Mouse (Mus musculus) monocyte, adult 5-6 weeks (primary cell): ENCODE data around the gene Lrrc4c. TPM values are rescaled to one million over a fixed set of nuclear protein-coding genes. Genes with fewer than 3 reads are reported as not detected.

Experiments
- ATAC-seq: fragments of 153-309, 156-312 bp; replicated peaks from 2 replicates; pipeline ENCODE4 v1.8.0; 2017; ENCODE audit warnings: mild to moderate bottlenecking; ENCODE audit not compliant: low TSS enrichment, insufficient number of reproducible peaks, severe bottlenecking, poor library complexity, low FRiP score
- total RNA-seq: library from RNA; stranded (forward); fragments of 200-1000, 200-491, 200-594 nt; gene quantifications from 3 replicates; pipeline ENCODE4 v1.2.3, GENCODE M21; 2017

Gene Lrrc4c
- total RNA-seq, 1 experiment from 2014 or later, result not detected

DNA sequence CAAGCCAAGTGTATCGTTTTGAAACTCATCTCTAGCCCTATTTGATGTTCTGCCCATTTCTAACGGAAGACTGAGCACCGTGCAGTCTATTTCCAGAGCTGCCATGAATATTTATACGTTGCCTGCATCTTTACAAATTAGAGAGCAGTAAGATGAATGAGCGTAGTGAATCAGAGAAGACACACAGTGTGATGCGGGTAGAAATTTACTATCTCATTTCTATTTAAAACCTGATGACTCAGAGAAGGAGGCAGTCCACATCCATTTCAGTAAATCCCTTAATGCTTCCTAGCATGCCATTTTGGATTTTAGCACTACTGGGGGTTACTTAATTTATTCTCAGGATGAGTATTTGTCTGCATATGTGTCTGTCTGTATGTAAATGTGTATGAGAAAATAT is 186.2 kb downstream of the Lrrc4c start:
- ATAC-seq, result no peak

DNA sequence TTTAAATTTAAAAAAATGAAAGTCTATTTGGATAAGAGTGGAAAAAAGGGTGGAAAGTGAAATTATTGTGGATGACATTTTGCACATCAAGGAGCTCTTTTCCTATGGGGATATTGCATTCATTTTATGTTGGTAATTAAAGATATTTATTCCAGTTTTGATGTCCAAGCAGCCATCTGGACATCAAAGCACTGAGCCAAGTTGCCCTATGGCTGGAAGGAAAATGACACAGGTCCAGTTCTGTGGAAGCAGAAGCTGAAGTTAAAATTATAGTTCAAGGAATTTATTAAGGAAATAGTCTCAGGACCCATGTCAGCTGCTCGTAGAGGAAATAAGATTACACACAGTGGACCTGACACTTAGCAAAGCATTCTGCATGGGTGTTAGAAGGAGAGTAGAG is 187.7 kb downstream of the Lrrc4c start:
- no peak for ATAC-seq

DNA sequence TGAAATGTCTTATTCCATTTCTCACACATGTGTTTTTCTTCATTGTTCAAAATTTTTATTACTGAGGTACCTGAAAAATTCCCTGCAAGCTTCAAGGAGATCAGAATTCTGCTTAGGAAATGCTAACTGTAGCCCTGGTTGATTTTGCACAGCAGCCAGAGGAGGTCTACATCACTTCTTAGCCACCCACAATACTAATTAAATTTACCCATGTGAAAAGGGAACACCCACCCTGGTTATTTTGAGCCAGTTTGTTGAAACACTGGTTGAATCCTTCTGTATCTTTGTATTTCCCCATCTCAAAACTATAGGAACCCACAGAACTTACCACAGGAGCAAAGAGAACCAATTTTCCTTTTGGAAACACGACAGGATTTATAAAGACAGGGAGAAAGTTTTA is 191.0 kb downstream of the Lrrc4c start:
- no peak for ATAC-seq

DNA sequence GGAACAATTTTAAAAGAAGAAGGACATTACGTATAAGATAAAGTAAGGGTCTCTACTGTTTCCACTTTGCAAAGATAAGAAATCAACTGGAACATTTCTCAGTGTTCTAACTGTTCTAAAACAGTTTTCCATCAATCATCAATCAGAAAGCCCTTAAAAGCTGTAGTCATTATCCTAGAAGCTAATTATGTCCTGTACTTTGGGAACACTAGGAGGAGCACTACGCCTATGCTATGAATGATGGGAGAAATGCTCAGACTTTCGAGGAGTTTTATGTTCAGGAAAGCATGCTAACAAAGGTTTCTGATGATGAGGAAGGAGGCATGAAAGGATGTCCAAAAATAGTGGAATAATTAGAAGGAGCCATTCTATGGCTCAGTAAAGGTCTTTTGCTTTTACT is 219.5 kb downstream of the Lrrc4c start:
- no peak for ATAC-seq

DNA sequence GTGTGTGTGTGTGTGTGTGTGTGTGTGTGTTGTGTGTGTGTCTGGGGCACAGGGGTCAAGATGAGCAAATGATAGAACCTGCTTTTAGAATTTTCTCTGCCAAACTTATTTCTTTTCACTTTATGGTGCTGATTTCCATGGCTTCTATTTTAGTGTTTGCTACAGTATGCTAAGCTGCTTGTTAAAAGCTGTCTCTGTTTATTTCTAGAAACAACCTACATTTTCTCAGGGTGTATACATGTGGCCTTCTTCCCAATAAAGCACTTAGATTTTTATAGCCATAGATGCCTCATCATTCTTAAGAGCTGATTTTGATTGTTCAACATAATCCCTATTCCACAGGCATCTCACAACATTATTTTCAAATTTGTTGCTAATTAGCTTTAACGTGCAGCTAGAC is 229.2 kb downstream of the Lrrc4c start:
- ATAC-seq, result no peak

DNA sequence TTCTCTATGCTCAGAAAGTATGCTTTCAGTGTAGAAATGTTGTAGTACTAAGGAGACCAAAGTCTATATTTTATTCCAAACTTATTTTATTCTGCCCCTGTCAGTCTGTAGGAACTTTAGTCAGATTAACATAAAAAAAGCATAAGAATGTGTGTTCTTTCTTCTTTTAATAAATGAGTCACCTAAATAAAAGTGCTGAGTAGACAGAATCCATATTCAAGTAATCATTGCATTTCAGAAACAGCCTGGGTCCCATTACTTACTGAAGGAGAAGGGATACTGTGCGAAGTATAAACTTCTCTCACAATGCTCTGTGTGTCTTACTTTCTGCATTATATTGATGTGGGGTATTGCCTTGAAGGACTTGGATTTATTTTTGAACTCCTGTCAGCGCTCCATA is 255.8 kb downstream of the Lrrc4c start:
- ATAC-seq, result no peak

DNA sequence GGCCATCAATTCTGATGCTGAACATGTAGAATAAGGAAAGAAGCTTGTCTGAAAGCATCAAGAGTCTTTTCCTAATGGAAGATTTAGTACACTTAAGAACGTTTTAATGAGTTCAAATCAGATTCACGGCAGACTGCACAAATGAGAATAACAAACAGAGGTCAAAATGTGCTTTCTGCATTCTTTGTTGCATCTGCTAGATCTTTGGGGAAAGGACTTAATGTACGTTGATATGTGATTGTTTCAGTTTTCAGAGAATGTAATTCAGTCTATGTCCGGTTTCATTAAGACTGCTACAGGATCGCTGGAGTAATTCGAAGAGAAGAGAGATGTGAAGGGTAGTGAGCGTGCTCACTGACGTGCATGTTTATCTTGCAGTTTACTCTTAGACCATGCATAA is 259.7 kb downstream of the Lrrc4c start:
- no peak for ATAC-seq

DNA sequence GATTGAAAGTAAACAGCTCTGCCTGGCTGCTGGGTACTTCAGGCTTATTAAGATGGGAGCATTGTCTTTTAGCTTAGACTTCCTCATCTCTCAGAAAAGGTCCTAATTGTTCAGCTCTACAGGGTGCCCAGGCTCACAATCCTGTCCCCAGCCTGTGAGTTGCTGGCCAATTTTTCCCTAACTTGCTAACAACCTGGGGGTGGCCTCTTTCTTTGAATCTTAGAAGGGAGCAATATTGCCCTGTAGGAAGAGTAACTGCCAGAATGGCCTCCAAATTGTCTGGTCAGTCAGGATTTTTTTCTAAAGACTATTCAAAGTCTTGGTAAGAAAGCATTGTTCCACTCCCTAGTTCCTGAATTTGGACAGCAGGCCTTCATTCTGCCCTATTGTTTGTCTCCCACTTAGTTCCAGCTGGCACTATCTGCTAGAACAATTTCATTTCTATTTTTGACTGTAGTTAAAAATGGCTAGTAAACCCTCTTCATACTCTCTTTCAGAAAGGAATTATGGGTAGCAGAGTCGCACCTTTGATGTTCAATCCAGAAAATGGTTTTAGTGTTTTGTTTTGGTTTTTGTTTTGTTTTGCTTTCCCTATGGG is 262.3 kb downstream of the Lrrc4c start:
- no peak for ATAC-seq

DNA sequence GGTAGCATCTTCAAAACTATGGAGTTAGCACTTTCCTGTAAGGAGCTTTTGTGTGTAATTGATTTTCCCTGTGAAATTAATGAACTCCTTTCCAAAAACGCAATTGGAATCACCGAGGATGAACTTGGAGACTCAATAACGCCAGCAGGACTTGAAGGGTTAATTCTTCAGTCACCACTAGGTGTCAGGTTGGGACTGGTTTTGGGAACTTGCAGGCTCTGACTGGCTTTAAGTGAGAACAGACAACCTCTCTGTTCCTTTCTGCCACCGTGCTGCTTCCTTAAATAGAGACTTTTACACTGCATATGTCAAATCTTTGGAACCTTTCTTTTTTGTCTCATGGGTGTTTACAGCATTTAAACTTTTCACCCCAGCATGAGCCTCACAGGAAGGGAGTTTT is 267.7 kb downstream of the Lrrc4c start:
- ATAC-seq, result no peak

DNA sequence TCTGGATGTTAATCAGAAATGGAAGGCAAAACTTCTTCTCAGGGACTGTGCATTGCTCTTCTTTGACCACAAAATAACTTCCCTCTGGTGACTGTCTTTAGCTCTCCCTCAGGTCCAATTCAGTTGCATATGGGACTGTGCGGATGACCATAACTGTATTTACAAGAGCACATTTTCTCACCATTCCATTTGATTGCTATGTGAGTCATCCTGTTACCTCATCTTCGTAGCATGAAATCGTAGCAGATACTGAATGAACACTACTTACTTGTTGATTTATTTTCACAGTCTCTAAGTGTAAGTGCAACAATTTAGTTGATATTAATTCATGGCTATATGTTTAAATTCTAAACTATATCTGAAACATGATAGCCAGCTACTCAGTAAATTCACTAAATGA is 286.8 kb downstream of the Lrrc4c start:
- no peak for ATAC-seq

DNA sequence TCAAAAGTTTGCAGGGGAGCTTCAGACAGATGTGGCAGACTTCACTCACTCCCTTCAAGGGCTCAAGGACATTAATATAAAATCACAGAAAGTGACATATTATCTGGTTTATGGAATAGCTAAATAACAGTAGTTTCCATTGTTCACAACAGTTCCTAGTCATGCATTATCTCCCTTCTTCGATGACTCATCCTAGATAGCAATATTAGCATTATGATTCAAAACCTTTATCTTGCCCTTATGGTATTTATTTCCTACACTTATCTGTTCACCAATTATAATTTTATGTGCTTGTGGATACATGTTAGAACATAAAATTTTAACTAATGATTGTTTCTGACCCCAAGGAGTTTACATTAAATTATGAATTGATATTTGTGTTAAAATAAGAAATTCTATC is 296.2 kb downstream of the Lrrc4c start:
- no peak for ATAC-seq

DNA sequence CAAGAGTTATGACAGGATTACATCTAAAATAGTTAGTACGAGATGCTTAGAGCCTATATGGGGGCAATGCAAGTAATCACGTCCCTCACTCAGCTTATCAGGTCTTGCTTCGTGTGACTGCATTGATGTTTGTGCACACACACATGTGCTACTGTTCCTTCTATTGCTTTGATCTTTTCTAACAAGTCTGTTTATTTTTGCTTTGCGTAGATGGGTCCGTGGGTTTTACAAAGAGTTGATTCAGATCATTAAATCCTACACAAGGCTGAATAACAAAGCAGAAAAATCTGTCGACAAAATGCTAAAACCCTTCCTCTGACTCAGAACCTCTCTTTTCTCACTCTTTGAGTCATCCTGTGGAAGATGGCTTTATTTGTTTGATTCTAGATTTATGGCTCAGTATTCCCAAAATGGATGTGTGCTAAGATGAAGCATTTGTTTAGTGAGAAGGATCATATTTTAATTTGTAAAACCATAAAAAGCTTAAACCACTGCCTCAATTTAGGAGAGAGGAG is 300.8 kb downstream of the Lrrc4c start:
- ATAC-seq, result no peak

DNA sequence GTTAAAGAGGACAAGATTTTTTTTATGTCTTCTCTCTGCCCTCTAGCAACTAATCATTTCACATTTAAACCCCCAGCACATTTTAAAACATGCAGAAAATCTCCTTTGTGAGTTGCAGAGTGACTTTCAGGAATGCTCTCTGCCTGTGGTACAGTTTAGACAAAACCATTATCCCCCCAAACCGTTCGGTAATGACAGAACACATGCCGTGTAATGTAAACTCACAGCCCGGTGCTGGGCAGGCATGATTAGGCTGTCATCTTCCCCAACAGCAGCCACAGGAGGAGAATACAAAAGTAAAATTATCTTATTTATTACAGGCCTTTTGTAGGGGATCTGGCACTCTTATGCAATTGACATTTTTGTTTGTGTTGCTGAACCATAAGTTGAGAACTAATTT is 349.1 kb downstream of the Lrrc4c start:
- ATAC-seq, result no peak

DNA sequence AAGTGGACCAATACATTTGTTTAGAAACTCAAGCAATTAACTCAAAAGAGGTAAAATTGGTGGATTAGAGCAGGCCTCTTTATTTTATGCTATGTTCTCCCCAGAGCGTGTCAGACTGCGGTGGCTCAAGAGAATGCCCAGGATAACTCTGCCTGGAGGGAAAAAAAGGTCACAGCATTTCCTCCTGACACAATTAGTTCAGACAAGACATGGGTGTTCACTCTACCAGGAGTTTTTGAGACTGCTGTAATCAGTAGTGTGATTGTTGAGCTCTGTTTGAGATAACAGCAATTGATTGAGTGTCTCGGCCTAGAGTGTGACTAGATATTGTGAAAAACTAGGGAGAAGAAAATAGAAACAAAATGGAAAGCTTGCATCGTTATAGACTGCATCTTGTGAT is 363.8 kb downstream of the Lrrc4c start:
- ATAC-seq, result no peak

DNA sequence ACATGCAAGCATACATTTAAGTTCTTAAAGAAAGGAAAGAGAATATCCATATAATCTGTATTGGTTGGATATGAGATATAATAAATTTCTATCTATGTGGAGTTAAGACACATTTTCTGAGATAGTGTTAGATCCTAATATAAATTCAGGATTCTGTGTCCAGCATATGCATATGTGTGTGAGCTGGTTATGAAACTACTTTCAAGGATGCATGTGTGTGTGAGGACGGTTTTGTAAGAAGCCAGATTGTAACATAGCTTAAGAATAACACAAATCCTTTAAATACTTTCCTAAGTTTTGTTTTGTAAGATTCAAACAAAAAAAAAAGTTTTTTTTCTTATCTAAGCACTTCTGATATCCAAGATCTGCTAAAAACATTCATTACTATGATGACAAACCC is 367.4 kb downstream of the Lrrc4c start:
- no peak for ATAC-seq

DNA sequence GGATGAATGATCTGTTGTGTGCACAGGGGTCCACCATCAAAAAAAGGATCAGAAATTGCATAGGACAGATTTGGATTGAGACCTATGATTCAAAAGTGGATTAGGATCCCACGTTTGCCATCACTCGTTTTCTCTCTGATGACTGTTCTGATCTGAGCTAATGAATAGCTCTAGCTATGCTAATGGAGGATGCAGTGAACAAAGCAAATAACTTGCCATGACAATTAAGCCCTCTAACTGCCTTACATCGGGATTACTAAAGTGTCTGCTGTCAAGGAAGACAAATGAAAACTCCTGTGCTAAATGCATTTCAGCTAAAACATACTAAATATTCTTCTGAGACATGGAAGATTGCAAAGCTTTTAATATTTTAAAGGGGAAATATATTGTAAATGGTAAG is 387.0 kb downstream of the Lrrc4c start:
- ATAC-seq, result no peak

DNA sequence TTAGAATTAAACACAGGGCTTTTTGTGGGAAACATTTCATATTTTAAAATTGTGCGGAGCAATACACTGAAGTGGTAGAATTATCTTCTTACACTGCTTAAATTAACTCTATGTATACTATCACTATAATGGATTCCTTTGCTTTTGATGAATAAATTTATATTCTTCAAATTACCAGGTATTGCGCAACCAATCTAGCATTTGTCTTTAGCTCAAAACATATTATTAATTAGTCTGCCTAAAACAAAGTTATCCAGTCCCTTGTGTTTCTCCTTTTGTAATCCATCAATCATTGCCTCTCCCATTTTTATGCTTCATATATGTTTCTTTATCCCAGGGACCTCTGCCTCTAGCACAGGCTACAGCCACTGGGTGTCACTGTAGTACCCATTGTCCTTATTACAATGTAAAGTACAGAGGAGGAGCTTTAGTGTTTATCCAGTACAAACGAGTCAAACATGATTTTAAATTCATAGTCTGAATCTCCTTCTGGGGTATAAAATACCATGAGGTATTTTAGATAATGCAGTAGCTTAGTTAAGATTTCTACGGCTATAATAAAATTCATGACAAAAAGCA is 389.9 kb downstream of the Lrrc4c start:
- ATAC-seq, result no peak

DNA sequence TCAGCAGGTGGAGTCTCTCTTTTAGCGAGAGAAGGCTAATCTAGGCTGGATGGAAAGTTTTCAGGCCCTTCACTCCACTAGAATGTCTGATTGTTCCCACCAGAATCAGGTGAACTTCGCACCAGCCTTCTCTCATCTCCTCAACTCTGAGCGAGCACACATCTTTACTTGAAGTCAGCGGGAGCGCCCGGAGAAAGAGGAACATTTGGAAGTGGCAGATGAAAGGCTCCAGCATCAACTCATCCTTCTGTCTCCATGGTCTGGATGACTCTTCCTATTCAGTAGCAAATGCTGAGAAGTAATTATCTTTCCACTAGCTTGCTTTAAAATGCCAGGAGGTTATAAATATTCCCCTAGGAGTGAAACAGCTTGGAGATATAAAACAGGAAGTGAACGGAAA is 396.6 kb downstream of the Lrrc4c start:
- ATAC-seq, result no peak

DNA sequence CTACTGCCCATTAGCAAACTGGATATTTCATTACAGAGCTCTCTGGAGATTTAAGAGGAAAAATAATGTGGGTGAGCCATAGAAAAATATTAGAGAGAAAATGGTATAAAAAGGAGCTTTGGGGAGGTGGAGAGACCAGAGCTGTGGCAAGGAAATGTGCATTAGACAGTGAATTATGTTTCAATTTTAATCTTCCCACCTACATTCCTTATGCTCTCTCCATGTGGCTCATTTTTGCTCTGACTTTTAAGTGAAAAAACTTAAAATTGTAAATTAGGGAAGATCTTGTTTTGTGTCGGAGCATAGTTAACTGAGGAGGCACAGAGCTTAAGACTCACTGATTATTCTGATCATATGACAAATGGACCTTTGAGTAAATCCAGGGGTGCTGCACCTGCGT is 399.4 kb downstream of the Lrrc4c start:
- no peak for ATAC-seq

DNA sequence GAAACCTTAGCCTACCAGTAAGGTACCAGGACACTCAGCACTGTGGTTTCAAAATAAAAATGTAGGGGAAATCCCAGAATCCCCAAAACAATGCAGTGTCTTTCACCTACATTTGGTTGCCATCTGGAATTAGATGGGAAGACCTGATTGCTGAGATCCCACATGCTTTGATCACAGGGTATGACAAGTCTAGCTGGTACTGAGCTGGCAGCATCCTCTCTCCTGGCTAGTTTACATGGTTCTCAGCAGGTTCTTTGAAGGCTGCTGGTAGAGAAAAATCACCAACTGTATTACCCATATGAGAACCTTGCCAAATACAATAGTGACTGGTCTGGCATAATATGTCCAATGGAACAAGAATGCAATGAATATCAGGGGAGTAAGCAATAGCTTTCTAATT is 405.4 kb downstream of the Lrrc4c start:
- no peak for ATAC-seq

DNA sequence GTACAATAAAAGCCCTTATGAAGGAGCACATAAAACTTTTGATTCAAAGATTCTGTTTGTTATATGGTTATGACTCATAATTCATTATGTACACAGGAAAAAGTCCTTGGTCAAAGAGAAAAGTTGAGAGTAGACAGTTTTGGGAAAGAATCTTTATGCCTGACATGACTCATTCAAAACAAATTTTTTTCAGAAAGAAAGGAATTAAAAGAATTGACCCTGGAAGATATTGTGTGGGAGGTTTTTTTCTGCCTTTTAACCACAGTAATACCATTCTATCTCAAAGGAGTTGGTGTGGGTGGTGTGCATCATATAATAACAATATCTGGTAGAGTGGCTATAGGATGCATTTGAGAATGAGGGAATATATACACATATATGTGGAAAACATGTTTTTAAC is 418.1 kb downstream of the Lrrc4c start:
- ATAC-seq, result no peak
